In the genomic region with DNA sequence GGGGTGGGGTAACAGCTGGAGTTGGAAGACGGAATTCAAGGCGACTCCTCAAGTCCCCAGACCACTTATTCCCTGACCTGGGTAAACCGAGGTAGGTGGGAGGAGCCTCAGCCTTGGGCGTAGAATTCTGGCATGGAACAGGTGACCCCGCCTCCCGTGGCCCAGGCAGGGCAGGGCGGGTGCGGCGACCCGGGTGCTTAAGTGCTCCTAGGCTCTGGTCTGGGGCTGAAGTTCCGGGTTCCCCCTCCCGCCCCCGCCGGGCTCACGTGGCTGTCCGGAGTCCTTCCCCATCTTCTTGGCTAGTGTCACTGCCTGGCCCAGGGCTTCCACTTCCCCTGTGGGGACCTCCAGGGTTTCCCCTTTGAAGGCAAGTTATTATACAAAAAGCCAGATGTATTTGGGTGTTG, we compare ENCODE assay signal across 7 mouse cellular contexts. TPM values are rescaled to one million over a fixed set of nuclear protein-coding genes. Genes with fewer than 3 reads are reported as not detected.
DNase-seq lines count a peak whose midpoint lies in the region; ATAC-seq and TF ChIP-seq lines count a peak whose summit lies in the region.

No protein-coding gene starts in this region.

- peak; percentile 47 for ATAC-seq in erythroid progenitor cell, adult 5-6 weeks (replicated peaks; ENCODE audit: low FRiP score, poor library complexity, severe bottlenecking)
- ATAC-seq in intestine, embryonic 15.5 days = no peak
- no peak for ATAC-seq in liver, postnatal 0 days
- no peak for ATAC-seq in forebrain, embryonic 14.5 days

- no peak overlapping the region for H3K9ac ChIP-seq in intestine, embryonic 15.5 days
- peak overlapping the region; percentile 100 for H3K9ac ChIP-seq in liver, postnatal 0 days (replicated peaks)
- H3K9ac ChIP-seq in forebrain, embryonic 14.5 days (ENCODE audit: low read length) = no peak overlapping the region

- no peaks in the 10 kb centered on the region for H3K36me3 ChIP-seq in intestine, embryonic 15.5 days
- no peaks in the 10 kb centered on the region for H3K36me3 ChIP-seq in liver, postnatal 0 days (replicated peaks; ENCODE audit: insufficient read depth, low read length)
- H3K36me3 ChIP-seq in forebrain, embryonic 14.5 days (ENCODE audit: control insufficient read depth, insufficient read depth, low read length) = no peaks in the 10 kb centered on the region

- WGBS in intestine, embryonic 15.5 days = 2% methylated on average over 16 of the region's 16 CpGs
- 5% methylated on average over 16 of the region's 16 CpGs for WGBS in liver, postnatal 0 days (ENCODE audit: insufficient replicate concordance)
- WGBS in forebrain, embryonic 14.5 days = 4% methylated on average over 16 of the region's 16 CpGs

- peak; percentile 98 for DNase-seq in A20 (ENCODE audit: low read depth, low spot score)
- DNase-seq in CD4-positive helper T cell, adult 2 months (ENCODE audit: low read depth, low spot score) = peak; percentile 65
- DNase-seq in liver, postnatal 0 days = peak; percentile 87
- DNase-seq in spleen, postnatal 10 days (ENCODE audit: low spot score in 2 of 2) = peak; percentile 75 to 88
- DNase-seq in forebrain, embryonic 14.5 days (ENCODE audit: low spot score) = no peak

- peak overlapping the region; percentile 73; the same call in 1 of the 2 replicates for H3K27ac ChIP-seq in intestine, embryonic 15.5 days
- H3K27ac ChIP-seq in liver, postnatal 0 days (ENCODE audit: low read depth) = peak overlapping the region; percentile 100
- H3K27ac ChIP-seq in forebrain, embryonic 14.5 days (ENCODE audit: low read depth, low read length) = no peak overlapping the region

- H3K27me3 ChIP-seq in intestine, embryonic 15.5 days (replicated peaks) = peaks cover 9% of the 10 kb centered on the region; the same call in 1 of the 2 replicates
- no peaks in the 10 kb centered on the region for H3K27me3 ChIP-seq in liver, postnatal 0 days (ENCODE audit: insufficient read depth, low read length)
- peaks cover 36% of the 10 kb centered on the region for H3K27me3 ChIP-seq in forebrain, embryonic 14.5 days (replicated peaks; ENCODE audit: control insufficient read depth, insufficient read depth, low read length)

- no peaks in the 10 kb centered on the region for H3K9me3 ChIP-seq in intestine, embryonic 15.5 days
- no peaks in the 10 kb centered on the region for H3K9me3 ChIP-seq in liver, postnatal 0 days (ENCODE audit: low read length)
- no peaks in the 10 kb centered on the region for H3K9me3 ChIP-seq in forebrain, embryonic 14.5 days (replicated peaks; ENCODE audit: control insufficient read depth, low read length)

- H3K4me1 ChIP-seq in intestine, embryonic 15.5 days (replicated peaks) = peaks cover 30% of the 10 kb centered on the region
- peaks cover 35% of the 10 kb centered on the region for H3K4me1 ChIP-seq in liver, postnatal 0 days (ENCODE audit: insufficient read depth)
- H3K4me1 ChIP-seq in forebrain, embryonic 14.5 days (ENCODE audit: control insufficient read depth, insufficient read depth, low read length) = peaks cover 12% of the 10 kb centered on the region

- peak overlapping the region; percentile 13 for H3K4me3 ChIP-seq in intestine, embryonic 15.5 days (replicated peaks)
- peak overlapping the region; percentile 97 for H3K4me3 ChIP-seq in liver, postnatal 0 days (ENCODE audit: low read depth, low read length)
- no peak overlapping the region for H3K4me3 ChIP-seq in forebrain, embryonic 14.5 days (ENCODE audit: low read depth, low read length)

- H3K4me2 ChIP-seq in intestine, embryonic 15.5 days (replicated peaks) = peak overlapping the region; percentile 91
- peak overlapping the region; percentile 98 for H3K4me2 ChIP-seq in liver, postnatal 0 days (ENCODE audit: low read depth, low read length)
- no peak overlapping the region for H3K4me2 ChIP-seq in forebrain, embryonic 14.5 days (ENCODE audit: low read length)

- no peak for TF ChIP-seq CTCF in liver, postnatal 0 days (IDR thresholded peaks at IDR 0.05; ENCODE audit: low read depth)

- TF ChIP-seq EP300 in liver, postnatal 0 days (IDR thresholded peaks at IDR 0.05; ENCODE audit: low read depth) = peak; percentile 35; the same call in 1 of the 2 replicates

RNA-seq across cellular contexts. Expression of a gene that starts 0.8 kb away (rescaled TPM):
- total RNA-seq in erythroid progenitor cell, adult 5-6 weeks (2015; ENCODE audit: low replicate concordance) = 31.7 and 33.1 TPM in 2 replicates
- 23.1 and 33.2 TPM in 2 replicates for total RNA-seq in erythroid progenitor cell, adult 5-6 weeks (2017; ENCODE audit: low replicate concordance)
- 52.5 and 53.0 TPM in 2 replicates for polyA plus RNA-seq in intestine, embryonic 15.5 days (2015; fragmentation: Nextera tagmentation; extraction: Ambion mirVana)
- 29.7 and 33.8 TPM in 2 replicates for polyA plus RNA-seq in liver, postnatal 0 days (2015; fragmentation: Nextera tagmentation; extraction: Ambion mirVana)
- 6.2 and 8.2 TPM in 2 replicates for polyA plus RNA-seq in forebrain, embryonic 14.5 days (2014; fragmentation: Nextera tagmentation; extraction: Ambion mirVana)

RNA-seq across cellular contexts. Expression of a gene that starts 28.5 kb away (rescaled TPM):
- 36.4 and 39.4 TPM in 2 replicates for total RNA-seq in erythroid progenitor cell, adult 5-6 weeks (2015; ENCODE audit: low replicate concordance)
- total RNA-seq in erythroid progenitor cell, adult 5-6 weeks (2017; ENCODE audit: low replicate concordance) = 54.0 and 71.5 TPM in 2 replicates
- 190 and 208 TPM in 2 replicates for polyA plus RNA-seq in intestine, embryonic 15.5 days (2015; fragmentation: Nextera tagmentation; extraction: Ambion mirVana)
- 93.2 and 93.9 TPM in 2 replicates for polyA plus RNA-seq in liver, postnatal 0 days (2015; fragmentation: Nextera tagmentation; extraction: Ambion mirVana)
- polyA plus RNA-seq in forebrain, embryonic 14.5 days (2014; fragmentation: Nextera tagmentation; extraction: Ambion mirVana) = 180 and 203 TPM in 2 replicates

RNA-seq across cellular contexts. Expression of a gene that starts 33.5 kb away (rescaled TPM):
- total RNA-seq in erythroid progenitor cell, adult 5-6 weeks (2015; ENCODE audit: low replicate concordance) = 24.1 and 27.2 TPM in 2 replicates
- total RNA-seq in erythroid progenitor cell, adult 5-6 weeks (2017; ENCODE audit: low replicate concordance) = 15.3 and 46.0 TPM in 2 replicates
- polyA plus RNA-seq in intestine, embryonic 15.5 days (2015; fragmentation: Nextera tagmentation; extraction: Ambion mirVana) = 47.2 and 58.4 TPM in 2 replicates
- 14.6 and 16.1 TPM in 2 replicates for polyA plus RNA-seq in liver, postnatal 0 days (2015; fragmentation: Nextera tagmentation; extraction: Ambion mirVana)
- polyA plus RNA-seq in forebrain, embryonic 14.5 days (2014; fragmentation: Nextera tagmentation; extraction: Ambion mirVana) = 44.0 and 45.5 TPM in 2 replicates

RNA-seq across cellular contexts. Expression of a gene that starts 35.5 kb away (rescaled TPM):
- not detected in 2 replicates for total RNA-seq in erythroid progenitor cell, adult 5-6 weeks (2015; ENCODE audit: low replicate concordance)
- not detected in 2 replicates for total RNA-seq in erythroid progenitor cell, adult 5-6 weeks (2017; ENCODE audit: low replicate concordance)
- polyA plus RNA-seq in intestine, embryonic 15.5 days (2015; fragmentation: Nextera tagmentation; extraction: Ambion mirVana) = 48.2 and 57.8 TPM in 2 replicates
- 181 and 183 TPM in 2 replicates for polyA plus RNA-seq in liver, postnatal 0 days (2015; fragmentation: Nextera tagmentation; extraction: Ambion mirVana)
- 0.14 and 0.25 TPM in 2 replicates for polyA plus RNA-seq in forebrain, embryonic 14.5 days (2014; fragmentation: Nextera tagmentation; extraction: Ambion mirVana)

RNA-seq across cellular contexts. Expression of a gene that starts 42.2 kb away (rescaled TPM):
- 267 and 296 TPM in 2 replicates for total RNA-seq in erythroid progenitor cell, adult 5-6 weeks (2015; ENCODE audit: low replicate concordance)
- 399 and 622 TPM in 2 replicates for total RNA-seq in erythroid progenitor cell, adult 5-6 weeks (2017; ENCODE audit: low replicate concordance)
- polyA plus RNA-seq in intestine, embryonic 15.5 days (2015; fragmentation: Nextera tagmentation; extraction: Ambion mirVana) = 515 and 540 TPM in 2 replicates
- polyA plus RNA-seq in liver, postnatal 0 days (2015; fragmentation: Nextera tagmentation; extraction: Ambion mirVana) = 310 and 313 TPM in 2 replicates
- polyA plus RNA-seq in forebrain, embryonic 14.5 days (2014; fragmentation: Nextera tagmentation; extraction: Ambion mirVana) = 474 and 520 TPM in 2 replicates
